13 mouse cellular contexts compared by ENCODE assay signal in genomic region chr12:110976589-110977344, GRCm38 (mm10). TPM values are rescaled to one million over a fixed set of nuclear protein-coding genes. Genes with fewer than 3 reads are reported as not detected.
DNase-seq lines count a peak whose midpoint lies in the region; ATAC-seq lines count a peak whose summit lies in the region.
"Had no signal": no experiment of that assay in that cellular context is flagged by ENCODE, and none has a peak within 500 bp of the region (broad histone marks: within the 10 kb centered on the region; RNA-seq: fewer than 3 reads in every experiment).

No protein-coding gene starts in this region.

- H3K4me2 ChIP-seq in liver, embryonic 12.5 days = peak overlapping the region; percentile 84
- H3K4me2 ChIP-seq in midbrain, embryonic 16.5 days (ENCODE audit: low read length) = no peak overlapping the region

- H3K27me3 ChIP-seq in heart, embryonic 10.5 days (ENCODE audit: insufficient read depth, poor library complexity, severe bottlenecking) = peaks cover 17% of the 10 kb centered on the region
- no peaks in the 10 kb centered on the region; the same call in none of the 2 replicates for H3K27me3 ChIP-seq in liver, embryonic 12.5 days (replicated peaks)
- H3K27me3 ChIP-seq in midbrain, embryonic 16.5 days (ENCODE audit: control insufficient read depth, insufficient read depth, low read depth, low read length) = no peaks in the 10 kb centered on the region; the same call in 1 of the 2 replicates
- H3K27me3 ChIP-seq: forebrain, embryonic 13.5 days; stomach, embryonic 15.5 days had no signal

- no peak overlapping the region for H3K27ac ChIP-seq in heart, embryonic 10.5 days
- peak overlapping the region; percentile 98 for H3K27ac ChIP-seq in liver, embryonic 12.5 days
- H3K27ac ChIP-seq in midbrain, embryonic 16.5 days (ENCODE audit: low read length) = no peak overlapping the region
- H3K27ac ChIP-seq: forebrain, embryonic 13.5 days; hindbrain, embryonic 13.5 days; stomach, embryonic 15.5 days had no signal

- peaks cover 49% of the 10 kb centered on the region for H3K36me3 ChIP-seq in heart, embryonic 10.5 days
- peaks cover 53% of the 10 kb centered on the region for H3K36me3 ChIP-seq in liver, embryonic 12.5 days
- no peaks in the 10 kb centered on the region for H3K36me3 ChIP-seq in midbrain, embryonic 16.5 days (ENCODE audit: control insufficient read depth, insufficient read depth, low read length)

- WGBS in heart, embryonic 10.5 days = 78% methylated on average over 60 of the region's 60 CpGs
- WGBS in liver, embryonic 12.5 days (ENCODE audit: insufficient replicate concordance) = 86% methylated on average over 60 of the region's 60 CpGs
- 93% methylated on average over 60 of the region's 60 CpGs for WGBS in midbrain, embryonic 16.5 days

- DNase-seq in heart, embryonic 10.5 days (ENCODE audit: low spot score) = no peak
- no peak for DNase-seq in heart, postnatal 4 days
- peak; percentile 59 for DNase-seq in ES-CJ7 (ENCODE audit: low read depth, low spot score)
- peak; percentile 57 for DNase-seq in R1 (ENCODE audit: low read depth, low spot score)
- DNase-seq in spleen, postnatal 36 days (ENCODE audit: low spot score in 2 of 2) = no peak
- DNase-seq: kidney, adult 9 months; lung, postnatal 10 days; midbrain, embryonic 14.5 days had no signal

- peak overlapping the region; percentile 99 for H3K9ac ChIP-seq in liver, embryonic 12.5 days
- H3K9ac ChIP-seq in midbrain, embryonic 16.5 days (ENCODE audit: low read depth, low read length) = no peak overlapping the region
- H3K9ac ChIP-seq: forebrain, embryonic 13.5 days; stomach, embryonic 15.5 days had no signal

- no peak for ATAC-seq in liver, embryonic 12.5 days
- no peak for ATAC-seq in midbrain, embryonic 16.5 days
- ATAC-seq: forebrain, embryonic 13.5 days had no signal

- no peaks in the 10 kb centered on the region for H3K9me3 ChIP-seq in heart, embryonic 10.5 days
- H3K9me3 ChIP-seq in liver, embryonic 12.5 days (replicated peaks) = no peaks in the 10 kb centered on the region
- no peaks in the 10 kb centered on the region for H3K9me3 ChIP-seq in midbrain, embryonic 16.5 days (replicated peaks; ENCODE audit: control insufficient read depth, low read length, poor library complexity, severe bottlenecking)
- H3K9me3 ChIP-seq: hindbrain, embryonic 13.5 days; stomach, embryonic 15.5 days had no signal

- H3K4me3 ChIP-seq in heart, embryonic 10.5 days = 0 out of 2 replicates have a peak overlapping the region, but pooled peaks have one; percentile 91
- H3K4me3 ChIP-seq in liver, embryonic 12.5 days = peak overlapping the region; percentile 93
- no peak overlapping the region for H3K4me3 ChIP-seq in midbrain, embryonic 16.5 days (ENCODE audit: low read depth, low read length)
- H3K4me3 ChIP-seq: forebrain, embryonic 13.5 days; hindbrain, embryonic 13.5 days had no signal

- peaks cover 29% of the 10 kb centered on the region for H3K4me1 ChIP-seq in heart, embryonic 10.5 days
- H3K4me1 ChIP-seq in liver, embryonic 12.5 days = peaks cover 81% of the 10 kb centered on the region
- H3K4me1 ChIP-seq in midbrain, embryonic 16.5 days (ENCODE audit: control insufficient read depth, insufficient read depth, low read length) = peaks cover 6% of the 10 kb centered on the region

RNA-seq across cellular contexts. Expression of gene Ankrd9, which starts 2.1 kb away (rescaled TPM):
- 14.8 and 19.1 TPM in 2 replicates for polyA plus RNA-seq in heart, embryonic 10.5 days (2016; fragmentation: Nextera tagmentation; extraction: Ambion mirVana)
- 10 to 100 TPM; 22.4 to 28.0 TPM for total RNA-seq in heart, postnatal 4 days (2021)
- polyA plus RNA-seq in liver, embryonic 12.5 days (2016; fragmentation: Nextera tagmentation; extraction: Ambion mirVana) = 62.2 TPM in 2 replicates
- 7.0 and 7.1 TPM in 2 replicates for polyA plus RNA-seq in midbrain, embryonic 16.5 days (2015; fragmentation: Nextera tagmentation; extraction: Ambion mirVana)

Comparison
In these comparisons a context has a peak if more than half of its experiments do, and no peak if none do; other contexts are left out.
1. DNase-seq: peak in ES-CJ7 (single experiment) and R1 (single experiment); none in heart, embryonic 10.5 days (single experiment), heart, postnatal 4 days (single experiment) and spleen, postnatal 36 days (0 of 2).